Mouse (Mus musculus): ENCODE measurements around the gene Ccnd2. TPM values are rescaled to one million over a fixed set of nuclear protein-coding genes. Genes with fewer than 3 reads are reported as not detected.

Ccnd2 gene
- total RNA-seq, 1 experiment = 10.1 TPM

DNA sequence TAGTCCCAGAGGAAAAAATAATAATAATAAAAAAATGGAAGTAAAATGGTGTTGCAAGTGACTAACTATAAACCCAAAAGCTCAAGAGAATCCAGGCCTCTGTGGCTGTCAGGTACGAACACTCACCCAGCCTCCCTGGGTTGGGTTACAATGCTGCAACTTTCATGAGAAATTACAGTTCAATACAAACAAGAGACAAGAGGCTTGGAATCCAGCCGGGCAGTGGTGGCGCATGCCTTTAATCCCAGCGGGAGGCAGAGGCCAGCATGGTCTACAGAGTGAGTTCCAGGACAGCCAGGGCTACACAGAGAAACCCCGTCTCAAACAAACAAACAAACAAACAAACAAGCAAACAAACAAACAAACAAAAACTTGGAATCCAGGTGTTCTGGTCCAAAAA, 45.3 kb downstream of the Ccnd2 start:
- no peak for DNase-seq (ENCODE audit: low read depth, low spot score)
- H3K4me3 ChIP-seq (ENCODE audit: insufficient read depth in 1 of 2, low read depth in 1 of 2, low read length in 2 of 2, poor library complexity in 1 of 2, severe bottlenecking in 1 of 2) = peak overlapping the region in 1 of 2 experiments; percentile 11; a peak in 1 of 4 replicates
- no peaks in the 10 kb centered on the region for H3K9me3 ChIP-seq (ENCODE audit: control insufficient read depth, insufficient read depth, low read depth, low read length)
- no peak for TF ChIP-seq ZC3H11A (IDR thresholded peaks at IDR 0.05; ENCODE audit: borderline replicate concordance, low read depth, low read length)
- TF ChIP-seq CHD2 (IDR thresholded peaks at IDR 0.05; ENCODE audit: low read depth, low read length) = no peak
- H3K4me1 ChIP-seq (ENCODE audit: control insufficient read depth in 2 of 2, insufficient read depth in 2 of 2, low read length in 2 of 2, poor library complexity in 1 of 2) = peaks cover 7 to 17% of the 10 kb centered on the region in 2 experiments
- in situ Hi-C loops (cut with MboI; ENCODE audit: low sequenced_read_pairs in 2 of 2, unreplicated experiment in 2 of 2) = loop anchor here in 1 of 2 experiments (10.0 kb wide), 1 partner anchor 162 kb away; no protein-coding TSS in a partner anchor
- H3K9ac ChIP-seq (ENCODE audit: insufficient read depth, low read depth, low read length, poor library complexity, severe bottlenecking) = no peak overlapping the region
- no peak overlapping the region for H3K27ac ChIP-seq (ENCODE audit: insufficient read depth, low read depth, low read length, poor library complexity, severe bottlenecking)
- peaks cover 3% of the 10 kb centered on the region; the same call in 1 of the 2 replicates for H3K36me3 ChIP-seq (ENCODE audit: control insufficient read depth, insufficient read depth, low read length, poor library complexity, severe bottlenecking)

- peak overlapping the region; percentile 5; the same call in 1 of the 2 replicates for H3K9ac ChIP-seq (ENCODE audit: insufficient read depth, low read depth, low read length, poor library complexity, severe bottlenecking)
- no peak overlapping the region for H3K27ac ChIP-seq (ENCODE audit: insufficient read depth, low read depth, low read length, poor library complexity, severe bottlenecking)
- peaks cover 7 to 17% of the 10 kb centered on the region in 2 experiments for H3K4me1 ChIP-seq (ENCODE audit: control insufficient read depth in 2 of 2, insufficient read depth in 2 of 2, low read length in 2 of 2, poor library complexity in 1 of 2)
- DNase-seq (ENCODE audit: low read depth, low spot score) = no peak
- TF ChIP-seq MAFK (IDR thresholded peaks at IDR 0.05; ENCODE audit: insufficient read depth, low read depth, low read length) (no peak), HCFC1 (IDR thresholded peaks at IDR 0.05; ENCODE audit: borderline replicate concordance, insufficient read depth, low read length) (no peak)
- in situ Hi-C loops (cut with MboI; ENCODE audit: low sequenced_read_pairs in 2 of 2, unreplicated experiment in 2 of 2) = loop anchor here in 1 of 2 experiments (10.0 kb wide), 1 partner anchor 161 kb away; no protein-coding TSS in a partner anchor
- no peaks in the 10 kb centered on the region for H3K9me3 ChIP-seq (ENCODE audit: control insufficient read depth, insufficient read depth, low read depth, low read length)
- H3K36me3 ChIP-seq (ENCODE audit: control insufficient read depth, insufficient read depth, low read length, poor library complexity, severe bottlenecking) = peaks cover 7% of the 10 kb centered on the region
- H3K4me3 ChIP-seq (ENCODE audit: insufficient read depth in 1 of 2, low read depth in 1 of 2, low read length in 2 of 2, poor library complexity in 1 of 2, severe bottlenecking in 1 of 2) = no peak overlapping the region; a peak in 1 of 4 replicates
Observed at GRCm38 (mm10) chr6:127106189-127106588, 45.8 kb downstream of the Ccnd2 start.

DNA sequence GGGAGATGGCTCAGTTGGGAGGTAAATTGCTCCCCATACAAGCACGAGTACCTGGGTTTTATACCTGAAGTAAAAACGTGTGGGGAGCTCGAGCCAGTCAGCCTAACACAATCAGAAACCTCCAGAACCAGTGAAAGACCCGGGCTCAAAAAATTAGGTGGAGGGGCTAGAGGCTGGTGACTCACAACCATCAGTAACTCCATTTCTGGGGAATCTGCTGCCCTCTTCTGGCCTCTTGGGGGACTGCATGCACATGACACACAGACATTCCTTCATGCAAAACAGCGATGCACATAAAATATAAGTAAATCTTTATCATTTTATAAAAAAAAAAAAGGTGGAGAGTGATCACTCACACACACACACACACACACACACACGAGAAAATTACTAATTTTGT, 46.9 kb downstream of the Ccnd2 start:
- TF ChIP-seq CHD2 (IDR thresholded peaks at IDR 0.05; ENCODE audit: low read depth, low read length) = no peak
- no peak for TF ChIP-seq ZNF384 (IDR thresholded peaks at IDR 0.05; ENCODE audit: low read depth, low read length)
- TF ChIP-seq HCFC1 (IDR thresholded peaks at IDR 0.05; ENCODE audit: borderline replicate concordance, insufficient read depth, low read length) = no peak
- peak; percentile 73 for DNase-seq (ENCODE audit: low read depth, low spot score)
- peaks cover 16% of the 10 kb centered on the region for H3K36me3 ChIP-seq (ENCODE audit: control insufficient read depth, insufficient read depth, low read length, poor library complexity, severe bottlenecking)
- peaks cover 7 to 17% of the 10 kb centered on the region in 2 experiments for H3K4me1 ChIP-seq (ENCODE audit: control insufficient read depth in 2 of 2, insufficient read depth in 2 of 2, low read length in 2 of 2, poor library complexity in 1 of 2)
- in situ Hi-C loops (cut with MboI; ENCODE audit: low sequenced_read_pairs in 2 of 2, unreplicated experiment in 2 of 2) = loop anchor here in 1 of 2 experiments (10.0 kb wide), 1 partner anchor 160 kb away; no protein-coding TSS in a partner anchor
- no peak overlapping the region; a peak in 1 of 4 replicates for H3K4me3 ChIP-seq (ENCODE audit: insufficient read depth in 1 of 2, low read depth in 1 of 2, low read length in 2 of 2, poor library complexity in 1 of 2, severe bottlenecking in 1 of 2)
- H3K27ac ChIP-seq (ENCODE audit: insufficient read depth, low read depth, low read length, poor library complexity, severe bottlenecking) = peak overlapping the region; percentile 48; the same call in 1 of the 2 replicates
- peak overlapping the region; percentile 53; the same call in 1 of the 2 replicates for H3K9ac ChIP-seq (ENCODE audit: insufficient read depth, low read depth, low read length, poor library complexity, severe bottlenecking)
- no peaks in the 10 kb centered on the region for H3K9me3 ChIP-seq (ENCODE audit: control insufficient read depth, insufficient read depth, low read depth, low read length)

DNA sequence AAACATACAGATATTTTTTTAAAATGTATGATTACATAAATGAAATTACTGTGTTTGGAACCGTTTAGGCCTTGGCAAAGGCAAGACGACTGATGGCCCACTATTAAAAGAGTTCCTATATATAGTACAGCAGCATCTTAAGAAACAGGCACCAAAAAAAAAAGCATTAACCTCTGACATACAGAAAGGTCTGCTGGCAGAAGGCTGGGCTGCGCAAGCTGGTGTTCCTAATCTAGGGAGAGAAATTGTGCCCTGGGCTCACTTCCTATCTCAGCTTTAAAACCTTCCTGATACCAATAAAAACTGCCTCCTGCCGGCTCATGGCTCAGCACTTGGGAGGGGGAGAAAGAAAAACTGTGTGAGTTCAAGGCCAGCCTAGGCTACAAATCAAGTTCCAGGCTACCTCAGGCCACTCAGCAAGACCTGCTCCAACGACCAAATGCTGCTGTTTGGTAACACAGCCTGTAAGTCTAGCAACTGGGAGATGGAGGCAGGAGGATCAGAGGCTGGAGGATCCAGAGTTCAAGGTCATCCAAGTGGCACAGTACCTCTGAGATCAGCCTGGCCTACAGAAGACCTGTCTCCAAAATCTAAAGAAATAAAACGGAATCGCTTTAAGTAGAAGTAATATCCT, 47.5 kb downstream of the Ccnd2 start:
- in situ Hi-C loops (cut with MboI; ENCODE audit: low sequenced_read_pairs in 2 of 2, unreplicated experiment in 2 of 2) = loop anchor here in 1 of 2 experiments (10.0 kb wide), 1 partner anchor 160 kb away; no protein-coding TSS in a partner anchor
- TF ChIP-seq ZC3H11A (IDR thresholded peaks at IDR 0.05; ENCODE audit: borderline replicate concordance, low read depth, low read length) = no peak
- no peak for TF ChIP-seq ZNF384 (IDR thresholded peaks at IDR 0.05; ENCODE audit: low read depth, low read length)
- TF ChIP-seq MAFK (IDR thresholded peaks at IDR 0.05; ENCODE audit: insufficient read depth, low read depth, low read length) = no peak
- no peak for TF ChIP-seq CHD2 (IDR thresholded peaks at IDR 0.05; ENCODE audit: low read depth, low read length)
- TF ChIP-seq HCFC1 (IDR thresholded peaks at IDR 0.05; ENCODE audit: borderline replicate concordance, insufficient read depth, low read length) = no peak
- Histone ChIP-seq H3K36me3 (ENCODE audit: control insufficient read depth, insufficient read depth, low read length, poor library complexity, severe bottlenecking) (peaks cover 16% of the 10 kb centered on the region), H3K4me3 (ENCODE audit: insufficient read depth in 1 of 2, low read depth in 1 of 2, low read length in 2 of 2, poor library complexity in 1 of 2, severe bottlenecking in 1 of 2) (no peak overlapping the region; a peak in 1 of 4 replicates), H3K9ac (ENCODE audit: insufficient read depth, low read depth, low read length, poor library complexity, severe bottlenecking) (peak overlapping the region; percentile 53; the same call in 1 of the 2 replicates), H3K4me1 (ENCODE audit: control insufficient read depth in 2 of 2, insufficient read depth in 2 of 2, low read length in 2 of 2, poor library complexity in 1 of 2) (peaks cover 4 to 15% of the 10 kb centered on the region in 2 experiments; a peak in 3 of 4 replicates), H3K27ac (ENCODE audit: insufficient read depth, low read depth, low read length, poor library complexity, severe bottlenecking) (peak overlapping the region; percentile 55; the same call in 1 of the 2 replicates), H3K9me3 (ENCODE audit: control insufficient read depth, insufficient read depth, low read depth, low read length) (no peaks in the 10 kb centered on the region)
- no peak for DNase-seq (ENCODE audit: low read depth, low spot score)
